Mouse (Mus musculus) hindbrain, embryonic 16.5 days (tissue): ENCODE measurements around the gene Klf16. TPM values are rescaled to one million over a fixed set of nuclear protein-coding genes. Genes with fewer than 3 reads are reported as not detected.

Experiments used
- ATAC-seq: fragments of 200-750 bp; cut with Nextera tagmentation; 2 replicates; pipeline ENCODE4 v1.8.0; 2017; ENCODE audit warnings: moderate TSS enrichment, moderate library complexity
- H3K27ac ChIP-seq: fragments of 300-500 bp; sonication (generic); 2 replicates; pipeline ENCODE4 v1.5.1; 2014; ENCODE audit warnings: low read depth, mild to moderate bottlenecking, control low read depth, low read length, moderate library complexity
- H3K27me3 ChIP-seq: fragments of 300-500 bp; sonication (generic); replicated peaks from 2 replicates; pipeline ENCODE4 v1.6.1; 2014; ENCODE audit warnings: low read length; ENCODE audit not compliant: control insufficient read depth, insufficient read depth
- H3K36me3 ChIP-seq: fragments of 300-500 bp; sonication (generic); 2 replicates; pipeline ENCODE4 v1.6.1; 2014; ENCODE audit warnings: mild to moderate bottlenecking, low read length, moderate library complexity, mixed read lengths; ENCODE audit not compliant: control insufficient read depth, insufficient read depth
- H3K4me1 ChIP-seq: fragments of 300-500 bp; sonication (generic); 2 replicates; pipeline ENCODE4 v1.6.1; 2014; ENCODE audit warnings: low read depth, low read length; ENCODE audit not compliant: control insufficient read depth, insufficient read depth
- H3K4me2 ChIP-seq: fragments of 300-500 bp; sonication (generic); 2 replicates; pipeline ENCODE4 v1.6.1; 2014; ENCODE audit warnings: mild to moderate bottlenecking, low read length, control low read depth, moderate library complexity
- H3K4me3 ChIP-seq: fragments of 300-500 bp; sonication (generic); 2 replicates; pipeline ENCODE4 v1.5.1; 2014; ENCODE audit warnings: mild to moderate bottlenecking, low read length, control low read depth, moderate library complexity
- H3K9ac ChIP-seq: fragments of 300-500 bp; sonication (generic); 2 replicates; pipeline ENCODE4 v1.6.1; 2014; ENCODE audit warnings: low read depth, mild to moderate bottlenecking, control low read depth, low read length, moderate library complexity
- H3K9me3 ChIP-seq: fragments of 300-500 bp; sonication (generic); 2 replicates; pipeline ENCODE4 v1.6.1; 2014; ENCODE audit warnings: mild to moderate bottlenecking, low read length, moderate library complexity; ENCODE audit not compliant: control insufficient read depth
- WGBS: fragments of 180-500 bp; shearing (Covaris S2); extraction: QIAGEN DNeasy Blood & Tissue Kit; methylation state at CpG from one replicate; pipeline ENCODE4 v1.1.7; 2014; 5-methylcytosine and 5-hydroxymethylcytosine counted together
- polyA plus RNA-seq: library from polyadenylated mRNA; unstranded; fragments of >200 nt; fragmentation: Nextera tagmentation; extraction: Ambion mirVana; gene quantifications from 2 replicates; pipeline ENCODE4 v1.2.1, GENCODE M21; 2015

Gene Klf16
- polyA plus RNA-seq, 1 experiment from 2014 or later = 5.1 TPM

- Histone ChIP-seq H3K27ac (peak within 1 kb of the TSS; percentile 75), H3K4me2 (peak within 1 kb of the TSS; percentile 94), H3K36me3 (no peaks in the 10 kb centered on the region), H3K27me3 (no peaks in the 10 kb centered on the region), H3K4me1 (peaks cover 21% of the 10 kb centered on the region), H3K4me3 (peak within 1 kb of the TSS; percentile 92), H3K9me3 (no peaks in the 10 kb centered on the region), H3K9ac (peak within 1 kb of the TSS; percentile 92)
- ATAC-seq = peak; percentile 96
- 0% methylated on average over 66 of the region's 73 CpGs for WGBS
Measured at GRCm38 (mm10) chr10:80589879-80590854, 13.0 kb upstream of the Klf16 start, which contains the start of gene Abhd17a. Gene Abhd17a (minus strand): TSS chr10:80590341.

GRCm38 (mm10) chr10:80589127-80589878 lies 12.2 kb upstream of the Klf16 start:
- 20% methylated on average over 12 of the region's 12 CpGs for WGBS
- no peaks in the 10 kb centered on the region for H3K27me3 ChIP-seq
- no peak for ATAC-seq
- H3K9ac ChIP-seq = peak overlapping the region; percentile 92
- no peaks in the 10 kb centered on the region for H3K9me3 ChIP-seq
- H3K4me1 ChIP-seq = peaks cover 21% of the 10 kb centered on the region
- peak overlapping the region; percentile 94 for H3K4me2 ChIP-seq
- H3K4me3 ChIP-seq = peak overlapping the region; percentile 92
- H3K36me3 ChIP-seq = no peaks in the 10 kb centered on the region
- H3K27ac ChIP-seq = peak overlapping the region; percentile 75

- no peak overlapping the region for H3K9ac ChIP-seq
- WGBS = 33% methylated on average over 4 of the region's 4 CpGs
- H3K36me3 ChIP-seq = peaks cover 5% of the 10 kb centered on the region
- H3K27ac ChIP-seq = no peak overlapping the region
- no peaks in the 10 kb centered on the region for H3K27me3 ChIP-seq
- no peaks in the 10 kb centered on the region for H3K9me3 ChIP-seq
- H3K4me1 ChIP-seq = peaks cover 21% of the 10 kb centered on the region
- no peak for ATAC-seq
- H3K4me3 ChIP-seq = no peak overlapping the region
- H3K4me2 ChIP-seq = no peak overlapping the region
Measured at GRCm38 (mm10) chr10:80587305-80587657, 10.2 kb upstream of the Klf16 start.

- no peak for ATAC-seq
- Histone ChIP-seq H3K36me3 (peaks cover 8% of the 10 kb centered on the region), H3K9me3 (no peaks in the 10 kb centered on the region), H3K9ac (no peak overlapping the region), H3K27ac (peak overlapping the region; percentile 39; the same call in 1 of the 2 replicates), H3K4me2 (no peak overlapping the region), H3K4me1 (peaks cover 21% of the 10 kb centered on the region), H3K27me3 (no peaks in the 10 kb centered on the region), H3K4me3 (no peak overlapping the region)
- 95% methylated on average over 44 of the region's 51 CpGs for WGBS
Measured at GRCm38 (mm10) chr10:80586407-80587304, 9.5 kb upstream of the Klf16 start.

- peaks cover 8% of the 10 kb centered on the region for H3K36me3 ChIP-seq
- H3K27ac ChIP-seq = no peak overlapping the region
- H3K4me3 ChIP-seq = no peak overlapping the region
- ATAC-seq = no peak
- no peaks in the 10 kb centered on the region for H3K9me3 ChIP-seq
- H3K27me3 ChIP-seq = no peaks in the 10 kb centered on the region
- H3K4me2 ChIP-seq = no peak overlapping the region
- peaks cover 21% of the 10 kb centered on the region for H3K4me1 ChIP-seq
- WGBS = 96% methylated on average over 8 of the region's 8 CpGs
- no peak overlapping the region; the same call in 1 of the 2 replicates for H3K9ac ChIP-seq
Measured at GRCm38 (mm10) chr10:80585581-80585980, 8.5 kb upstream of the Klf16 start.

GRCm38 (mm10) chr10:80584642-80585552 lies 7.8 kb upstream of the Klf16 start:
- no peaks in the 10 kb centered on the region for H3K9me3 ChIP-seq
- no peak overlapping the region for H3K9ac ChIP-seq
- peaks cover 8% of the 10 kb centered on the region for H3K36me3 ChIP-seq
- H3K27ac ChIP-seq = no peak overlapping the region
- H3K4me1 ChIP-seq = peaks cover 21% of the 10 kb centered on the region
- no peak overlapping the region for H3K4me2 ChIP-seq
- ATAC-seq = no peak
- WGBS = 71% methylated on average over 12 of the region's 12 CpGs
- H3K4me3 ChIP-seq = no peak overlapping the region
- no peaks in the 10 kb centered on the region for H3K27me3 ChIP-seq

- Histone ChIP-seq H3K36me3 (peaks cover 8% of the 10 kb centered on the region), H3K9ac (no peak overlapping the region), H3K4me3 (no peak overlapping the region), H3K4me2 (no peak overlapping the region), H3K4me1 (peaks cover 15% of the 10 kb centered on the region), H3K27me3 (no peaks in the 10 kb centered on the region), H3K9me3 (no peaks in the 10 kb centered on the region), H3K27ac (no peak overlapping the region)
- 63% methylated on average over 12 of the region's 12 CpGs for WGBS
- no peak for ATAC-seq
Measured at GRCm38 (mm10) chr10:80584045-80584488, 6.9 kb upstream of the Klf16 start.

GRCm38 (mm10) chr10:80583047-80583446 lies 5.9 kb upstream of the Klf16 start:
- H3K4me3 ChIP-seq = no peak overlapping the region

More at GRCm38 (mm10) chr10:80583047-80583446, 5.9 kb upstream of the Klf16 start:
- H3K36me3 ChIP-seq = peaks cover 8% of the 10 kb centered on the region
- no peak overlapping the region for H3K4me2 ChIP-seq
- peaks cover 15% of the 10 kb centered on the region for H3K4me1 ChIP-seq
- no peak overlapping the region for H3K9ac ChIP-seq
- 86% methylated on average over 5 of the region's 5 CpGs for WGBS
- no peak for ATAC-seq
- no peak overlapping the region for H3K27ac ChIP-seq
- H3K9me3 ChIP-seq = no peaks in the 10 kb centered on the region
- H3K27me3 ChIP-seq = no peaks in the 10 kb centered on the region
